Mouse (Mus musculus) cerebellum, adult 2 months (tissue): Measurements from ENCODE around the gene Slc8a2. TPM values are rescaled to one million over a fixed set of nuclear protein-coding genes. Genes with fewer than 3 reads are reported as not detected.

Experiments
- DNase-seq, 2 experiments: peaks; one replicate each; pipeline ENCODE4 v3.0.0; 2021
- H3K27ac ChIP-seq: fragments of 200-500 bp; 2 replicates; pipeline ENCODE4 v1.5.1; 2012; ENCODE audit warnings: low read length, control low read depth, inconsistent platforms; ENCODE audit not compliant: insufficient read depth
- H3K27me3 ChIP-seq: fragments of 200-500 bp; 2 replicates; pipeline ENCODE4 v1.6.1; 2012; ENCODE audit warnings: inconsistent platforms, mild to moderate bottlenecking, low read length, moderate library complexity; ENCODE audit not compliant: control insufficient read depth, insufficient read depth
- H3K4me1 ChIP-seq: fragments of 200-500 bp; 2 replicates; pipeline ENCODE4 v1.6.1; 2011; ENCODE audit warnings: low read length; ENCODE audit not compliant: control insufficient read depth, insufficient read depth
- H3K4me3 ChIP-seq: fragments of 200-500 bp; replicated peaks from 2 replicates; pipeline ENCODE3; 2011; ENCODE audit warnings: mild to moderate bottlenecking, low read depth, low read length, control low read depth; ENCODE audit not compliant: insufficient read depth
- CTCF ChIP-seq: fragments of 200-500 bp; IDR thresholded peaks from 2 replicates; pipeline ENCODE4 v1.5.1; 2011; ENCODE audit warnings: low read depth, mild to moderate bottlenecking, control low read depth, low read length, moderate library complexity, borderline replicate concordance; ENCODE audit not compliant: insufficient read depth
- POLR2A ChIP-seq: fragments of 200-500 bp; IDR thresholded peaks from 2 replicates; pipeline ENCODE4 v1.6.1; 2011; ENCODE audit warnings: low read length, control low read depth, borderline replicate concordance; ENCODE audit not compliant: insufficient read depth
- WGBS: fragments of 180-500 bp; shearing (Covaris S2); methylation state at CpG from one replicate; pipeline ENCODE4 v1.1.7; 2018; 5-methylcytosine and 5-hydroxymethylcytosine counted together
- polyA plus RNA-seq: library from polyadenylated mRNA; depleted of rRNA; stranded (reverse); fragments of >200 nt; gene quantifications from 2 replicates; pipeline ENCODE4 v1.2.3, GENCODE M21; 2012; rRNA removed

Slc8a2 gene
- polyA plus RNA-seq: 84.6 and 116 TPM in 2 replicates

DNA sequence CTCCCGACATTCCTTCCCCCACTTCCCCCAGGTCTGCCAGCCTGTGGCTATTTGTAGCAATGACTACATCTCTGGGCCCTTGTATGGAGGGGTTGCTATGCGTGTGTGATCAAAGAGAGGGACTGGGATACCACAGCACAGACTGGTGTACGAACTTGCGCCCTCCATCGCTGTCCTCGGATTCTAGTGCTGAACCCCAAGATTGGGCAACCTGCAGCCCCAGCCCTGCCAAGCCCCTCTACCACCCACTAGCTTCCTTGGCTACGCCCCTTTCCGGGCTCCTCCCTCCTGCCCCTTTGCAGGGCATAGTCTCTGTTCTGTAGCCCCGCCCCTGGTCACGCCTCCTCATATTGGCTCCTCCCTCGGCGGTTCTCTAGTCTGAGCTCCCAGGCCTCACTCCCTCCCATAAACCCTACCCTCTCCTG, at the start of gene Slc8a2:
TSS of gene Slc8a2 (plus strand) at position 406 of the 425 bp plus-strand sequence.
- no peak for TF ChIP-seq CTCF
- TF ChIP-seq POLR2A: peak; percentile 43; the same call in 1 of the 2 replicates
- WGBS: 3% methylated on average over 12 of the region's 12 CpGs
- H3K27ac ChIP-seq: peak within 1 kb of the TSS; percentile 96
- H3K27me3 ChIP-seq: no peaks in the 10 kb centered on the region
- peak within 1 kb of the TSS; percentile 97 for H3K4me3 ChIP-seq
- DNase-seq: peak; percentile 96
- peaks cover 35% of the 10 kb centered on the region for H3K4me1 ChIP-seq

DNA sequence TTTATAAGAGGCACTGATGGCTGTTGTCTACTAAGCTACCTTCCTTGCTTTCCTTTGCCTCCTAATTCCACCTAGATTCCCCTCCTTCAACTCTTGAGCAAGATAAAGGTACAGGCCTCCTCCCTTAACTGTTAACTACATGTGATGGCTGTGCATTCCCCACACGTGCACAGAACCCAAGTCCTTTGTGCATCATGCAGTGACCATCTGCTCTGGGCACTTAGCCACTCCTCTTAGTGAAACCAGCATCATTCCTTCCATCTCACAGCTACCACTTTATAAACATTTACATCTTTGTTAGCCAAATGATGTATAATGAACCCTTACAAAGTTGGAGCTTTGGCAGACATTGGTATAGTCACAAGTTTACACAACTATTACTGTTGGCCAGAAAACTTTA, 49.7 kb upstream of the Slc8a2 start:
- TF ChIP-seq CTCF: no peak
- TF ChIP-seq POLR2A: no peak
- 12% methylated on average over 1 of the region's 1 CpGs for WGBS
- Histone ChIP-seq H3K4me3 (no peak overlapping the region), H3K27ac (no peak overlapping the region), H3K4me1 (peaks cover 8% of the 10 kb centered on the region; the same call in 1 of the 2 replicates), H3K27me3 (no peaks in the 10 kb centered on the region)
- DNase-seq: peak in 1 of 2 experiments; percentile 29

DNA sequence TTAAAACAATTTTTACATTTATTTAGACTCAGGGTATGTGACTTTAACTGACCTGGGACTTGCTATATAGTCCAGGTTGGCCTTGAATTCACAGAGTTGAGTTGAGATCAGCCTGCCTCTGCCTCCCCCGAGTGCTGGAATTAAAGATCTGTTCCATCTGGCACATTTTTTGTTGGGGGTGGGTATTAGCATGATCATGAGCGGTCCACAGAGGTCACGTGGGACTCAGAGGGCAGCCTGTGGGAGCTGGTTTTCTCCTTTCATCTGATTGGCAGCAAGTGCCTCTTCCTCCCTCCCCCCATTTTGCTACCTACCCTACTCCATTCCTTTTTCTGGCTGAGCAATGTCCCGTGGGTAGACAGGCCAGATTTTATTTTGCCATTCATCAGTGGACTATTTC, 49.0 kb upstream of the Slc8a2 start:
- Histone ChIP-seq H3K27me3 (no peaks in the 10 kb centered on the region), H3K4me1 (peaks cover 8% of the 10 kb centered on the region; the same call in 1 of the 2 replicates), H3K27ac (no peak overlapping the region), H3K4me3 (no peak overlapping the region)
- no peak for DNase-seq
- no peak for TF ChIP-seq CTCF
- no peak for TF ChIP-seq POLR2A
- 72% methylated on average over 4 of the region's 4 CpGs for WGBS

DNA sequence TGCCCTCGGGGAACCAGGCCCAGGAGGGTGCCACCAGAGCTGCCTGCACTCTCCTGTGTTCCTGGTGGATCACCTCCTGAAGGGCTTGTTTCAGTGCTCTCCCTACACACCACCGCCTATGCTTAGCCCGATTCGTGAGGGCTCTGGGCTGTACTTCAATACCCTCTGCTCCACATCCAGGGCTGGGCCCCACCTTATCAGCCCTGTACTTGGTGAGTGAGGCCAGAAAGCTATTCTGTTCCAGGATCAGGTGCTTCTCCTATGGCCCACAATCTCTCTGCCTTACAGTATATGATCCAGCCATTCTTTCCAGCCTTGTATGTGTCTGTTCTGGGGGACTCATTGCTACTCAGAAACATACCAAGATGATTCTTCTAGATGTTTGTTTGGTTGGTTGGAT, 46.3 kb upstream of the Slc8a2 start:
- no peak for DNase-seq
- TF ChIP-seq CTCF (no peak), POLR2A (no peak)
- no peaks in the 10 kb centered on the region for H3K27me3 ChIP-seq
- no peak overlapping the region for H3K27ac ChIP-seq
- WGBS: 79% methylated on average over 4 of the region's 4 CpGs
- H3K4me3 ChIP-seq: no peak overlapping the region
- peaks cover 8% of the 10 kb centered on the region; the same call in 1 of the 2 replicates for H3K4me1 ChIP-seq

DNA sequence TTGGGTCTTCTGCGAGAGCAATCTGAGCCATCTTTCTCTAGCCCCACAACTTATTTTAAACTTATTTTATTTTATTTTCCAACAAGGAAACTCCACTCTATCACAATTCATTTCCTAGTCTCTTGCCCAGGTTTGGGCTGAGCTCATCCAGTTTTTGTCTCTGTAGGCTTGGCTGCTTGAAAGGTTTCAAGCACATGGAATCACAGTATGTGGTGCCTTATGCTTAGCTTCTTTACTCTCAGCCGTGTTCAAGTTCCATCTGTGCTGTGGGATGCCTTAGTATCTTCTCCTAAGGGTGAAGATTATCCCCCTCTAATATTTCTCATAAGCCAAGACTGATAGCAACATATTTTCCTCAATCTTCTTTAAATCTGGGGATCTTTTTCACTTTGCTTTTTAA, 42.0 kb upstream of the Slc8a2 start:
- WGBS: 47% methylated on average over 2 of the region's 2 CpGs
- no peaks in the 10 kb centered on the region for H3K4me1 ChIP-seq
- H3K4me3 ChIP-seq: no peak overlapping the region
- H3K27ac ChIP-seq: no peak overlapping the region
- no peaks in the 10 kb centered on the region for H3K27me3 ChIP-seq
- DNase-seq: peak in 1 of 2 experiments; percentile 78
- no peak for TF ChIP-seq CTCF
- no peak for TF ChIP-seq POLR2A

DNA sequence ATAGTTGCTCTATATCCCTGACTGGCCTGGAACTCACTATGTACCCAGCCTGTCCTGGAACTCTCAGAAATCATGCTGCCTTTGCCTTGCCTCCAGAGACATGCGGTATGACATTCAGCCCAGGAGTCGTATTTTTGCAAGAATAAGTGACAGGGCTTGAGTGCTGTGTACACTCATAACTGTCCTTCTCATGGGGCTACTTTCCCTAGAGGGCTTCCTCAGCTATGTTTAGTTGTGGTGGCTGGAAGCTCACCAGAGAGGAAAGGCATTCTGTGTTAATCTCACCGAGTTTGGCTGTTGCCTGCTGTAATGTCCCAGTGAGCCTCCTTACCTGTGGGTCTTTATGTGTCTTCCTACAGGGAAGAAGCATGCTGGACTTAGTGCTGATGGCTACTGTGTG, 35.0 kb upstream of the Slc8a2 start:
- Histone ChIP-seq H3K27ac (no peak overlapping the region), H3K4me1 (no peaks in the 10 kb centered on the region), H3K27me3 (no peaks in the 10 kb centered on the region), H3K4me3 (no peak overlapping the region)
- DNase-seq: no peak
- 77% methylated on average over 3 of the region's 3 CpGs for WGBS
- TF ChIP-seq CTCF (no peak), POLR2A (no peak)

DNA sequence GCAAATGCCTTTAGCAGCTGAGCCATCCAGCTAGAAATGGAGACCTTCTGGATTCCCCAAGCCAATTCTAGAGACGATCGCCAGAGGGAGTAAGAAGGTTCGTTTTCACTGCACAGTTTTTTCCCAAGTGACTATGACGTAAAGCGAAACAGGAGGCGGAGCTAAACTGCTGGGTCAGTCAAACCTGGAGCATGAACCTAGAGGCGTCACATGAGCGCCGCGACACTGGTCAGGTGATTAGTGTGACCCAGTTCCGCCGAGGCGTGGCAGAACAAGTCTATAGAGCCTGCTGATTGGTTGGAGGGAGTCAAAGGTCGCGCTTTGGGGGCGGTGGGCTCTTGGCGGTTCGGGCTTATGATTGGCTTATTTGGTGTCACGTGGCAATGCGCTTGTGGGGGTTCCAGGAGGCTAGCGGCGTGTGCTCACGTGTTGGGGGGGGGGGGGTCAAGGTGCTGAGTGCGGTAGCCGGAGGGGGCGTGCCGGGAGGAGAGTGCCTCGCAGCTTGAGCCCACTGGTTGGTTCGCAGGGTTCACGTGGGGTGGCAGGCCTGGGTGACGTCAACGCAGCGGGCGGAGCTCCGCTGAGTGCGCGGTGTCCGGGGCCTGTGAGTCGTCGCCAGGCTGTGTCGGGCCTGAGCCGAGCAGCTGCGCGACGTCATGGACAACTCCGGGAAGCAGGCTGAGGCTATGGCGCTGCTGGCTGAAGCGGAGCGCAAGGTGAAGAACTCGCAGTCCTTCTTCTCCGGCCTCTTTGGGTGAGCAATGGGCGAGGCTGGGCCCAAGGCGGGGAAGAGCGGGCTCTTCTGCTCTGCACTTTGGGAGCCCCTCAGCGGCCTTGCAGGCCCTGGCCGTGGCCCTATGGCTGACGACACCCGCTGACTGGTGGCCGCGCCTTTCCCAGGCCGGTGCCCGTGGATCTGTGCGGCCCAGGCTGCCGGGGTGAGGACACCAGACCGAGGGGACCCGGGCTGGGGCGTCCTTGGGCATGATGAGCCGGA, 31.3 kb upstream of the Slc8a2 start, which contains the start of gene Napa:
TSS of gene Napa (plus strand) at position 438 of the 997 bp plus-strand sequence.
- TF ChIP-seq POLR2A (peak; percentile 96), CTCF (peak; percentile 57; the same call in 1 of the 2 replicates)
- WGBS: under 1% methylated on average over 68 of the region's 68 CpGs
- DNase-seq: peak; percentile 98 to 100
- Histone ChIP-seq H3K4me1 (peaks cover 29% of the 10 kb centered on the region), H3K27ac (peak within 1 kb of the TSS; percentile 49), H3K27me3 (no peaks in the 10 kb centered on the region), H3K4me3 (peak within 1 kb of the TSS; percentile 79)

DNA sequence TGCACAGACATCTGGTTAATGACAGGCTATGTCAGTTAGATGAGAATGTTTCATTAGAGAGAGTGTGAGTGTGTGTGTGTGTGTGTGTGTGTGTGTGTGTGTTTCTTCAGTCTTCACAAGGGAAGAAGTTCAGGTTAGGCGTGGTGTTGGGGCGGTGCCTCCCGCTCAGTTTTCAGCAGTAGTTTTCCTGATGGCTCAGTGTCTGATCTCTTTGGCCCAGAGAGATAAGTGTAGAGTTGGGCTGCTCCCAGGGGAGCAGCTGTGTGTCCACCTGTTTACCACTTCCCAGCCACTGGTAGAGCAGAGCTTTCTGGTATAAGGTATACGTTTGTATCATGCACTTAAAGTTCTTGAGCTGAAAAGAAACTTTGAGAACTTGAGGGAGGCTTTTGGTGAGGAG, 29.7 kb upstream of the Slc8a2 start:
- 30% methylated on average over 4 of the region's 4 CpGs for WGBS
- Histone ChIP-seq H3K27me3 (no peaks in the 10 kb centered on the region), H3K4me1 (peaks cover 42% of the 10 kb centered on the region), H3K27ac (no peak overlapping the region), H3K4me3 (peak overlapping the region; percentile 79)
- no peak for TF ChIP-seq CTCF
- TF ChIP-seq POLR2A: no peak
- peak in 1 of 2 experiments; percentile 18 for DNase-seq
